Mouse (Mus musculus) adipocyte (in vitro differentiated cells): Measurements from ENCODE around the gene Dock7.

ENCODE experiments used
- DNase-seq: peaks from one replicate; pipeline ENCODE4 v3.0.0-alpha.2; 2016; ENCODE audit warnings: low spot score

Dock7 gene

DNA sequence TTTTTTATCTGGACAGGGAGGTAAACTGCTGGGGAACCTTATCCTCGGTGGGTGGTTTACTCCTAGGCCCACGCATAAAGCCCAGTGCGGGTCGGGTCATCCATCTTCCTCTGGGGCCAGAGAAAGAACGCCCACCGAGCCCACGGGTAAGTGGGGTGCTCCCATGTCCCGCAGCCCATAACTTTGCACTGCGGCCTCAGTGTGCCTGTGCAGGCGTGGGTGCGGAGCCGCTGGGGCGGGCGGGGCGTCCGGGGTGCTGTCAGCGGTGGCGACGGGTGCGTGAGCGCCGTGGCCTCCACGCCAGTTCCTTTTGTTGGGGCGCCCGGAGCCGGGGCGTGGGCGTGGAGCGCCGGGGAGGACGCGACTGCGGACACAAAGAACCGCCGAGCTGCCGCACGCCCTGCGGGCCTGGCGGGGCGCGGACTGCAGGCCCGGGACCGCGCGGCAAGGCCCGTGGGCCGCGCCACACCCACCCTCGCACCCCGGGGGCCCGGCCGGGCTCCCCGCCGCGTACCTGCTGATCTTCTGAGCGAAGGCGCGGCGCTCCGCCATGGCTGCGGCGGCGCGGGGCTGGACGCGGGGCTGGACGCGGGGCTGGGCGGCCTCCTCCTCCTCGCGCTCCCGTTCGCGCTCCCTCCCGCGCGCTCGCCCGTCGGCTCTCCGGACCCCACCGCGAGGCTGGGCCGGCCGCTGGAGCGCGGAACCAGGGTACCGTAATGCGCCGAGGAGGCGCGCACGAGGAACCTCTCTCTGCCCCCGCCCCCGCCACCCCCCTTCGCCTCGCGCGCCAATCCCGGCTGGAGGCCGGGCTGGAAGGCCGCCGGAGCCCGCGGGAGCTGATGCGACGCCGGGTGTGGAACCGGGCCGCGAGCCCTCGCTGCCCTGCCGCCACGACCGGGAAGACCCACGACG lies at the start of gene Dock7:
Gene Dock7, minus strand, starts transcription at position 705 of the 912 bp plus-strand sequence.
- peak; percentile 79 for DNase-seq

DNA sequence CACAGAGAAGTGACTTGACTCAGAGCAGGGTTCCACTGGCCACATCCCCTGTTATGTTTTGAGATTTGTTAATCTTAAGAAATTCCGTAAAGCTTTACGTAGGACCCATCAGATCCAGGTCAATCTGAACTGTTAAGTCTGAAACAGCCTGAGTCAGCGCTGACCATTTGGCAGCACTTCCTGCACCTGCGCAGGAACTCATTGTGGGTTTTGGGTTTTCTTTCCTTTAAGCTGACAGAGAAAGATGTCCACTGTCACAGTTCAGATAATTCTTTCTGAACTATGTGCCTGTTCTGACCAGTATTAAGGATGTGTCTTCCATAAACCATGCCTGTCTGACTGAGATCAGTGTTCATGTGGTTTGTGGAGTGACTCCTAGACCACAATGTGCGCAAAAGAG lies 48.2 kb upstream of the Dock7 start:
- DNase-seq: no peak

DNA sequence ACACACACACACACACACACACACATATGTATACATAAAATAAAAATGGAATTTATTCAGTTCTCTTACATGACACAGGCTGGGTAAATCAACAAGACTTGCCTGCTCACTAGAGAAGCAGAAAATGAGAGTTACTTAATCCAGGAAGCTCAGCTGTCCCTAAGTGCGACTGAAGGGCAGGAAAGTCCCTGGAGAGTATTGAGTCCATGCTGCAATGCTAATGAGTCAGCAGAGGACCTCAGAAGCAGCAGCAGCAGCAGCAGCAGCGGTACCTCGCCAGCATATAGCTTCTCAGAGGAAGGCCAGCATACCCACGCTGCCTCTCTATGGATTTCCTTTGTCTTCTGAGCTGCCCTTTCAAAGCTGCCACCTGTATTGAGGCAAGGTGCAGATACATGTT lies 42.8 kb upstream of the Dock7 start:
- DNase-seq: peak; percentile 82

DNA sequence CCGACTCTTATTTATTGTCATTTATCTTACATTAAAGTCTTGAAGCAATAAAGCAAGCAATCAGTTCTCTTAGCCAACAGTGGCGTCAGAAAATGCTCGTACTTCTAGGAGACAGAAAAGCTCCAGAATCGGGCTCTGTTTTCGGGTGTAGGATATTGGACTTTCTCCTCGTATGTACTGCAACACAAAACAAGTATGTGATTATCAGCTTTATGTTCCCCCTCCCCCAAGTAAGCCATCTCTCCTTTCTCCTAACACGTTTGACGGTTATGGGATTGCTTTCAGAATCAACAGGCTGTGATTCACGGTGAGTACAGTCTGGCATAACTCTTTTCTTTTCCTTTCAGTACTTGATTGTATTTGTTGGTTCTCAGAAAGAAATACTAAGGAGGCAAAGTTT lies 42.3 kb upstream of the Dock7 start:
- DNase-seq: peak; percentile 36

DNA sequence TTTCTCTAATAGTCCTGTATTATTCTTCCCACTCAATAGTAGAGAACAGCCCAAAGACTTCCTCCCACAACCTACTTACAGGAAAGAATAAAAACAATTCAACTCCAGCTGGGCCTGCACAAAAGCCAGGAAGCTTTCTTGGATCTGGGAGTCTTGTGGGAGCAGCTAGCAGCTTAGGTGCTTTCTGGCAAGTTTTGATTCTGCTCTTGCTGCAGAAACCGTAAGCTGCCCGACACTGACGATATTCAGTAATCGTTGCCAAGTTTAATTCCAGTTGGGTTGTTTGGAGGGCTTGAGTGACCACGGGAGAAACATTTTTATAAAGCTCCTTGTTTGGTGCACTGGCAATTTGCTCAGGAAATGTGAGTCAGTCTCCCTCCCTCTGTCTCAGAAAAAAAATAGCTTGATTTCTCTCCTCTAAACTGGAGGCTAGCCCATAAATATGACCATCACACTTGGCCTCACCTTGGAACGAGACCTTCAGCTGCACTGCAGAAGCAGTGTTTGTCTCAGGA lies 40.8 kb upstream of the Dock7 start:
- peak; percentile 35 for DNase-seq

DNA sequence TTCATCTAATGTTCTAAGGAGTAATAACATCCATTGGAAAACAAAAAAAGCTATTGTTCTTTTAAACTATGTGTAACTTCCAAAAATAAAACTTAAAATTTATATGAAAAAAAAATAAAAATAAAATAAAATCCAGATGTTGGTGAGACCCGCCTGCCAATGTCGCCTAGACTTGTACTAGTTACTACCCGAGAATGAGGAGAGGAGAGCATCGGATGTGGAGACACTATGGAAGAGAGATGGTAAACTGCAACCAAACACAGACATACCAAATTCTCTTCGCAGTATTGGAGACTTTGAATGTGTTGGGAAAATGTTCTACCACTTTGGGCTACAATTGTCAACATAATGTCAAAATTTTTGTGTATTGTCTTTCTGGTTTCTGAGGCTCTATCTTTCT lies 40.2 kb upstream of the Dock7 start:
- no peak for DNase-seq

DNA sequence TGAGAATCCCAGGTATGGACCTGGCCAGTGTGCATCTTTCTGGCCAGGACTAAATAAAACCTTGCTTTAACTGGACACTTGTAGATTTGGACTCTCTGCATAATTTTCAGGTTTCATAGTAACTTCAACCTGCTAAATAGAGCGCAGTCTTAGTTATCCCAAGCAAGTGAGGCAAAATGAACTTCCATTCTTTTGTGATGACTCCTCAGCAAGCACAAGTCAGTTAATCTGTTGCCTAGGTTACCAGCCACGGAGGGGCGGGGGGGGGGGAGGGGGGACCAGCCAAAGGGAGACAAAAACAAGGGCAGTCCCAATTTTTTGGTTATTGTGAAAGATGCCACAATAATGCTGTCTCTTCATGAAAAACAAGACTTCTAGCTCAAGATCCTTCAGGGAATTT lies 39.7 kb upstream of the Dock7 start:
- no peak for DNase-seq

DNA sequence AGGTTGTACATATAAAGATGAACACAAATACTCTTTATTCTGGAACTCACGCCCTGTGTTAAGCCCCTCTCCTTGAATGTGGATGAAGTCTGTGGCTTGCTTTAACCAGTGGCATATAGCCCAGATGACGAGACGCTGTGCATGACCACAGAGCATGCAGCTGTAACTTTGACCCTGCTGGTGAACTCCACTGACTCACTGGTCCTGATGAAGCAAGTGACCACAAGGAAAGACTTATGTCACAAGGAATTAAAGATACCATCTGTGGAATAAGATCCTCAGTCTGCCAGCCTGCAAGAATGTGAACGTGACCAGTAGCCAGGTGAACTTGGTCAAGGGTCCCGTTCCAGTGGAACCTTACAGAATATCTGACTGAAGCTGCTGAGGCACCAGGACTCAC lies 37.8 kb upstream of the Dock7 start:
- DNase-seq: peak; percentile 29

DNA sequence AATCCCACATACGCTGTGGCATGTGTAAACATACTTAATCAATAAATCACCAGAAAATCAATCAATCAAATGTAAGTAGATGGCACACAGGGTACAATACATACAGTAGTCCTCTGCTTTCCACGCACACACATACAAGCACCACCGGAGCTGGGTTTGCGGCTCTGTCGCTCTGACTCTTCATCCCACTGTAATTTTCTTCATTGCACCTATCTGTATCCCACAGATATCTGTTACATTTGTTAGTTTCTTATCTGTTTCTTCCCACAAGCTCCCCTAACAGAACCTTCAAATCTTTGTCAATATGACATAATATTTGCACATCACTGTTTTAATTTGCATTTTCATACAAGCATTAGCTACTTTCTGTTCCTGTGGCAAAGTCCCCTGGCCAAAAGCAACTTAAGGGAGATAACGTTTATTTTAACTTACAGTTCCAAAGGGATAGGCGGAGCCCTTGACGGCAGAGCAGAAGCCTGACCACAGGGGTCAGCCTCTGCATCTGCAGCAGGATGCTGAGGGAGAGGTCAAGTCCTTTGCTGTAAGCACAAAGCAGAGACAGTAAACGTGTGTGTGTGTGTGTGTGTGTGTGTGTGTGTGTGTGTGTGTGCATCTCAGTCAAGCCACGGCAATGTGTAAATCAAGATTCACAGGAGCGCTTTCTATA lies 36.1 kb upstream of the Dock7 start:
- no peak for DNase-seq

DNA sequence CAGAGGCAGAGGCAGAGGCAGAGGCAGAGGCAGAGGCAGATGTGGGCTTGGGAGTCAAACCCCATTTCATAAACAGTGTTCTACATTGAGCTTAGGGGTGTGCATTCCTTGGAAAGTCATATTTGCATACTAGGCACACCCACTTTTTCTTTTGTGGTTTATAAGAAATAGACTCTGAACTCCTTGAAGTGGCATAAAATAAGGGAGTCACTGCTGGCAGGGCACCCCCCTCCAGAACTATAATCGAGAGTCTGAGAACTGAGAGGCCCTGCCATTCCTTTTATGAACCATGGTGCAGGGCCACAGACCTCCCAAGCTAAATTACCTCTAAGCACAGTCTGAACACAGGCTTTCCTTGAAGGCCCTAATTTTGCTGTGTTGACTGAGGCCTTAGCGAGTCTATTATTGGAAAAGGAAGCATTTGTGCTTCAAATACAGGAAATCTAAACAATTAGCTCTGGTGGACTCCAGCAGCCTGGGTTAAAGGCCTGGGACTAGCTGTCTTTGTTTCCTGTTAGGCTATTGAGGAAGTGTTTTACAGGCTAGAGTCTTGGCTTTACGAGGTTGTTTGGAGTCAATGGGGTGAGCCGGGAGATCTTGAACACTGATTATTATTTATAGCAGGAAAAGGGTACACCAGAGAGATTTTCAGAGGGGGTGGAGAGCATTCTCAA lies 31.3 kb upstream of the Dock7 start:
- no peak for DNase-seq

DNA sequence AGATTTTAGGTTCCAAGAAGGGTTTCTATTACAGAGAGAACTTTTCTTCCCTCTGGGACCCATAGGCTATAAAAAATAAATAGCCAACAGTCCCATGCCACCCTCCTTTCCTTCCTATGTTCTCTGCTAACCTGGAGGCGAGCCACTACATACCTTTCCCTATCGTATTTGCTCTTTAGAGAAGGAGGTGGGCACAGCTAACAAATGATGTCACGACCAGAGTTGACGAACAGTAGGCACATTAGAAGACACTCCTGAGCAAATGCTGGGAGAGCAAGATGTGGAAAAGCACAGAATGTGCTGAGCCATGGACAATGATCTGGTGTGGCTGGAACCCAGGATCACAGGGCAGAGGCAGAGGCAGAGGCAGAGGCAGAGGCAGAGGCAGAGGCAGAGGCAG lies 30.7 kb upstream of the Dock7 start:
- no peak for DNase-seq

DNA sequence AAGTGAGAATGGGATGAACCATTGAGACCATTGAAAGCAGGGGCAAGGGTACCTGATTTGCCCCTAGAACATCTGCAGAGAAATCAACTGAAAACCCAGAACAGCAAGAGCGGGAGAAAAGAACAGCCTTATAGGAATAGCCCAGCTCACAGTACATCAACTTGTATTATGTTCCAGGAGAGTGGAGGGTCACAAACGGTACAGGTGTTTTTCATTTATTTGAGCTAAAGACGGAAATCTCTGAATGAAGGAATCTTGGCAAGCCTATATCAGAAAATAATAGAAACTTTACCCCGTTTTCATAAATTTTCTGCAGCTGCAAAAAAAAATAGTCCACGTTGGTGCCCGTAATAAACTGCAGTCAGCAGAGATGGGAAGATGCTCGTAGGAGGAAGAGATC lies 22.6 kb upstream of the Dock7 start:
- no peak for DNase-seq

DNA sequence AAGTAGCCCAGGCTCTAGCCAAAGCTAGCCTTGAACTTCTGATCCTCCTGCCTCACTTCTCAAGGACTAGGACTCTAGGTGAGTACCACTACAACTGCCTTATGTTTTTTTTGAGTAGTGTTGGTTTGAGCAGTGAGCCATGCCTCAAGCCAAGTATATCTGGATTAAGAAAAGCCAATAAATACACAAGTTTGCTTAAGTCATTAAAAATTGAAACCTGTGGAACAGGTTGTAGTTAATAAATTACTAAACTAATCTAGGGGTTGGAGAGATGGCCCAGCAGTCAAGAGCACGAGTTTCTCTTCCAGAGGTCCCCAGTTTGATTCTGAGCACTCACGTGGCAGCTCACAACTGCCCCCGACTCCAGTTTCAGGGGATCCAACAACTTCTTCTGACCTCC lies 20.9 kb upstream of the Dock7 start:
- no peak for DNase-seq

DNA sequence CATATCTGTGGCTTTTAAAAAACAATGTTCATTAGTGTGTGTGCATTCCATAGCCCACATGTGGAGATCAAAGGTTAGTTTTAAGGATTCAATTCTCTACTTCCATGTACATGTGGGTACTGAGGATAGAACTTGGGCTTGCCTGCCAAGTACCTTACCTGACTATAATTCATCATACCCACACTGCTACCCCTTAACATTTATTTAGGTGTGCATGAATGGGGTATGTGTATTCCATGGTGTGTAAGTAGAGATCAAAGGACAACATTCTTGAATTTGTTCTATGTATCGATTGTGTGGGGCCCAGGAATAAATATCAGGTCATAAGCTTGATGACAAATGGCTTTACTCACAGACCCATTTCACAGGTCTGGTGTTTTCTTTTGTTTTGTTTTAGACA lies 20.5 kb upstream of the Dock7 start:
- no peak for DNase-seq

DNA sequence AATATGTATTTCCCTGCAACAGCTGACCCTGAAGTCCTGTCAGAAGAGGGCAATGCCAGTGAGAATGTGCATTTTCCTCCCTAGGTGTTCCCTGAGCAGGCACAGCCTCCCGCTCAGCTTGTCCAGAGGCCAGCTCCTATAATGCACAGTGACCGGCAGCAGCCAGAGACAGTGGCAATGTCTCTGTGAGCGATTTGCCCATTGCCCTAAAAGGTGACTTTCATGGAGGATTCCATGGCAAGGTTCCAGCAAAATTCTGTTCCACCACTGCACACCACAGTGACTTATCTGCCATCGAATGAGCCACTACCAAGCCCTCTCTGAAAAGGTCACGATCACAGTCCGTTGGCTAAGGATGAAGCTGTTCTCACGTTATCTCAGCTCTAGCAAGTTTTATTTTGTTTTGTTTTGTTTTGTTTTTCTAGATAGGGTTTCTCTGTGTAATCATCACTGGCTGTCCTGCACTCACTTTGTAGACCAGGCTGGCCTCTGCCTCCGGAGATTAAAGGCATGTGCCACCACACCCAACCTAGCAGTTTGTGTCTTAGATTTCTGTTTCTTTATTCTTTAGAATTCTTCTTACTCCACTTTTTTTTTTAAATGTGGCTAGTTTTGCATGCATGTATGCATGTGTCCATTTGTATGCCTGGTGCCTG lies 17.4 kb upstream of the Dock7 start:
- DNase-seq: no peak

DNA sequence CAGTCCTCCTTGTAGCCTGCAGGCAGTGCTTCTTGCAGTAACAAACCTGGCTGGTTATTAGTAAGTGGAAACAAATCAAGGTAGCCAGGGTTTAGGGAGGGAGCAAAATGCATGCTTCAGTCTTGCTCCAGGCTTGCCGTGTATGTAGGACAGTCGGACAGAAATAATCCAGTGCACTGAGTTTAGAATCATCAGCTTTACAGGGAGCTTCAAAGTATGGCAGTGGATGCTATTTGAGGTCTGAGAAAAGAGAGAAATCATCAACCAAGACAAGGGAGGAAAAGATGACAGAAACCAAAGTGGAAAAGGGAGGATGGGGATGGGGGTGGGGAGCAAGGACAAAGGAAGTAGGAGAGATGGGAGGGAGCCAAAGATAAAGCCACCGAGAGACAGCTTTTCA lies 13.8 kb upstream of the Dock7 start:
- DNase-seq: no peak

DNA sequence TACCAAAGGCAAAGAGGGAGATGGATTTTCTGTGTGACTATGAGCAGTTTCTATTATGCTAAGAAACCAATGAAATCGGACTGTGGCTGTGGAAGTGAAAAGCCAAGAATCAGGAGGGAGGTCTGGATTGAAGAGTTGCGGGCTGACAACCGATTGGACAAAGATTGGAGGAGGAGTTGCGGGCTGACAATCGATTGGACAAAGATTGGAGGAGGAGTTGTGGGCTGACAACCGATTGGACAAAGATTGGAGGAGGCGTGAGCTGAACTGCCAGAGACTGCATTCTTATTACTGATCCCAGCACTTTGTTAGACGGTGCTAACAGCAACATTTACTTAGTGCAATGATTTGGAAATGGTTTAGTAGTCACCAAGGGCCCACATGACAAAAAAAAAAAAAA lies 12.6 kb upstream of the Dock7 start:
- no peak for DNase-seq

DNA sequence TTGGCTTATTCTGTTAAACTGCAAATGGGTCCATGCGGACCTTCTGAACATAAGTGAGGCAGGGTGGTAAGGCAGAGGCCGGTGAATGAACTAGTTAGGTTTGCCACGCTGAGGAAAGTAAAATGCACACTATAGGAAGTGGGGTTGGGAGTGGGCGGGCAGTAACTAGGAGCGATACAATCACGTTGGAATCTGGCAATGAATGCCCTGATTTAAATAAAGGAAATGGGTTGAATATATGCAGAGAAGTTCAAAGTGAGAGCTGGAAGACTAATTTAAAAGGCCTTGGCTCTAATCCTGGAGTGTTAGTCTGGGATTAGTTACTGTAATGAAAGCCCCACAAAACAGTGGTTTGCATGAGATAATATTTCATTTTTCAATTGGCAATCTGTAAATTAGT lies 12.0 kb upstream of the Dock7 start:
- DNase-seq: no peak

DNA sequence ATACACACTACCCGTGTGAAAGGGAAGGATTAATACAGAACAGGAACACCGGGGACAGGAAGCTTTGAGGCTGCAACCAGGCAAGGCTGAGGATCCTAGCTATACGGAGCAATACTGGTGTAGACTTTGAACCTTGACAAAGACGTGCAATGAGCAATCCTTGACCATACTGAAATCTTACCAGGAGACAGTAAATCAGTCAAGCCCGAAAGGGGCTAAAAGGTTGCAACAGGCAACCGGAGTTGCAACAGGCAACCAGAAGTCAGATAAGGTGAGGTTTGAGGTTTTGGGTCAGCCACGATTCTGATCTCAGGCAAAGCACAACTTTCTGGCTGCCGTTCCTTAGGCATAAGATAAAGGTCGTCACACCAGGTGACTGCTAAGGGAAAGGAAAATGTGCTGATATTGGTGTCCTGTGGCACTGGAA lies 10.5 kb upstream of the Dock7 start:
- DNase-seq: no peak

DNA sequence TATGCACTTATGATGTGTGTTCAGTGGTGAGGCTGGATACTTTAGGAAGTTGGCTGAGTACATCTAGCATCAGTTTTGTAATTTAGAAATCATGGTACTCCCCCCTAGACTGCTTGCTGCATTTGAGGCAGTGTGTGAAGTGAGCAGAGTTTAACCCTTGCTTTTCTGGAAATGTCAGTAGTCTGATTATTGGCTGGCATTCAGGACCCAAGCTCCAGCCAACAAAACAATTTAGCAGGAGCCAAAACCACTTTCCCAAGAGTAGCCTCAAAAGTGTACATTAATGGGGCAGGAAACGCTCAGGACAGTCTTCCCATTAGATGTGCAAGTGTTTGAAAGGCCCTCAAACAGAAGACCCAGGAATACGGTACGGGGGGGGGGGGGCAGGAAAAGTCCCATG lies 2.8 kb upstream of the Dock7 start:
- DNase-seq: no peak

DNA sequence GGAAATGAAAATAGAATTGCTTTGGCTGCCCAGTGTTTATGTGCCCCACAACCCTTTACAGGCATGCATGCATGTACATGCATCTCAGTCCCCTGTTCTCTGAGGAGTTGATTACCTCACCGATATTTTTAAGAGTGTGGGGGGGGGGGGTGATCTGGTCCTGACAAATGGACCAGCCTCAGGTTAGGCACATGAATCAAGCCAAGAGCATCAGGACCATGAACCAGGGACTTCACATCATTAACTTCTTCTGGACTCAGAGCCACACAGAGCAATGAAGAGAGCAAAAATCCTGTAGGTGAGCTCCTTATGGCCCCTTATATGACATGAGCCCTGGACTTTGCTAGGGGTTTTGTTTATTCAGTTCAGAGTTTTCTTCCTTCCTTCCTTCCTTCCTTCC lies 2.1 kb upstream of the Dock7 start:
- no peak for DNase-seq

DNA sequence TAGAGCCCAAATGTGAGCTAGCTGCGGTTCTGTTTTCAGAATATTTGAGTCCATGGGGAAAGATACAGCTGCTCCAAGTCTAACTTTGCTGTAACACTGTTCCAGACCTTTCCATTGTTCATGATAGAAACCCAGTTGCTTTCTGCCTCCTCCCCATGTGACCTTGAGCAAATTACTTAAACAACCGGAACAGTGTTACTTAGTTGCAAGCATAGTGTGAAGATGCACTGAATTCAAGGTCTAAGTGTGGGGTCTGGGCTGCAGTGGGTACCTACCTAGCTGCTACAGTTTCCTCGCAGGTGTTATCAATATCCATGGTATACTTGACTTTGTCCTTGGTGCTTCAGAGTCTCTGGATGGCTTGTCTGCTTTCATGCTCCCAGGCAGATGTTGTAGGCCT lies 1.3 kb upstream of the Dock7 start:
- no peak for DNase-seq
